Mouse (Mus musculus) neutrophil, adult 65 days (primary cell): ENCODE results near the gene Paf1. TPM values are rescaled to one million over a fixed set of nuclear protein-coding genes. Genes with fewer than 3 reads are reported as not detected.

Source experiments
- total RNA-seq: library from RNA; stranded (reverse); gene quantifications from 2 replicates; pipeline ENCODE4 v1.2.4, GENCODE M21; 2023

Paf1 gene
- total RNA-seq: 67.1 and 90.2 TPM in 2 replicates

GRCm38 (mm10) chr7:28392429-28393271, at the start of gene Paf1, which contains the start of gene Med29:
Gene Paf1, plus strand, starts transcription at chr7:28392951.
Gene Med29, minus strand, starts transcription at chr7:28392708.

GRCm38 (mm10) chr7:28350155-28350883, 42.4 kb upstream of the Paf1 start, which contains the start of gene Rps16:
Gene Rps16, plus strand, starts transcription at chr7:28350652.

DNA sequence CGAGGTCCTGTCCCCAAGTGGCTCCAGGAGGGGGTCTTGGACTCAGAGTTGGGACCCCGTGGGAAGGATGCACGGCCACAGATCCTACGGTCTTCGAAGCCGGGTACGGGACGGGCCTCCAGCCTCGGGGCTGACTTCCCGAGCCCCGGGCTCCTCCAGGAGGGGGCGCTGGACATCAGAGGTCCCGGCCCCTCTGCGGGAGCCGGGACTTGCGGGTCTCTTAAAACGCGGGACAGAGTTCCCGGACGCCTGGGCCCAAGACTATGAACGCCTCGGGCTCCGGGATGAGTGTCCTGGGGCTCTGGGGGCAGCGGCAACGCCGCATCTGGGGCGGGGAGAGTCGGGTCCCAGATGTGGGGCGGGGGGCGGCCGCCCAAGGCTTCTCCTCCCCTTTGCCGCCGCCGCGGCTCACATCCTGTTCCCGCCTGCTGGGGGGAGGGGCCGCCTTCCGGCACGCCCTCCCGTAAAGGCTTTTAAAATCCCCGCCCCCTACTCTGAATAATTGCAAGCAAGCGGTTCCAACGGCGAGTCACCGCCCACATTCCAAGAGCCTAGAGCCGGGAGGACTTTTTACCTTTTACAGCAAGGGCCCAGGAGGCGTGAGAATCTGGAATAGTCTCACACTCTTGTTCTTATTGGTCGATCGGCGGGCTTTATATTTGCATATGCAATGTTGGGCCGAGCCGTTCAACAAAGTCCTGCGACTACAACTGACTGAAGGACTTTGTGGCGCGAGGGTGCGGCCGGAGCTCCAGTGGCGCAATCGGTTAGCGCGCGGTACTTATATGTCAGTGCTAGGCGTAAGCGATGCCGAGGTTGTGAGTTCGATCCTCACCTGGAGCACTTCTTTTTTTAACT, 20.3 kb upstream of the Paf1 start, which contains the start of gene Plekhg2:
Gene Plekhg2 (minus strand): TSS at position 349 of the 858 bp plus-strand sequence.

DNA sequence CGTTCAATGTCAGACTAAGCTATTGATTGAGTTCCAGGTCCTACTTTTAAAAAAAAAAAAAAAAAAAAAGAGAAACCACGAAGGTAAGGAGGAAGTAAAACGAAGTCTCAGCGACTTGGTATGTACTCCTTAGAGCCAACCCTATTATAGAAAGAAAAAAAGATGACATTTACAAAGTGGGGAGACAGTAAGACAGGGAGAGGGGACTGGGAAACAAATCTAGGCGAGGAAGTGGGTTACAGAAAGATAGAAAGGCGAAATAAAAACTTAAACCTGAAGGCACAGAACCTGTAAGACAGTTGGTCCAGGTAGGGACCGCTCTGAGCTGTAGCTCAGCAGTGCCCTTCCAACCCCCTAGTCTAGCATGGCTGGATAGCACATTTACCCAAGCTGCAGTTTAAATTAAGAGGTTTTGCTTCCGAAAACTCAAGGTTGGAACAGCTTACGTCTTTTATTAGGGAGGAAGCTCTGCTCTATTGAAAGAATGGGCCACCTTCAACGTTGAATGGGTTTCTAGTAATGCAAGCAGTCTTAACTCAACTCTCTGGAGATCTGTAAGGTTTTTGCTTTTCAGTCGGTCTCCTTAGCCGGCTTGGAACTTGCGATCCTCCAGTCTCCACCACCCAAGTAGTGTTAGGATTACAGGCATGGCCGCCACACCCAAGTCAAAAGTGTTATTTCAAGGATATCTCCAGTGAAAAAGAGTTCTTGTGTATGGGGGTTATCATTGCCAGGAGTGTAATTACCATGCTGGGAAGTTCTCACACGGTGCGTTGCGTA, 12.3 kb upstream of the Paf1 start, which contains the start of gene Zfp36:
Gene Zfp36 (minus strand): TSS at position 17 of the 780 bp plus-strand sequence.

DNA sequence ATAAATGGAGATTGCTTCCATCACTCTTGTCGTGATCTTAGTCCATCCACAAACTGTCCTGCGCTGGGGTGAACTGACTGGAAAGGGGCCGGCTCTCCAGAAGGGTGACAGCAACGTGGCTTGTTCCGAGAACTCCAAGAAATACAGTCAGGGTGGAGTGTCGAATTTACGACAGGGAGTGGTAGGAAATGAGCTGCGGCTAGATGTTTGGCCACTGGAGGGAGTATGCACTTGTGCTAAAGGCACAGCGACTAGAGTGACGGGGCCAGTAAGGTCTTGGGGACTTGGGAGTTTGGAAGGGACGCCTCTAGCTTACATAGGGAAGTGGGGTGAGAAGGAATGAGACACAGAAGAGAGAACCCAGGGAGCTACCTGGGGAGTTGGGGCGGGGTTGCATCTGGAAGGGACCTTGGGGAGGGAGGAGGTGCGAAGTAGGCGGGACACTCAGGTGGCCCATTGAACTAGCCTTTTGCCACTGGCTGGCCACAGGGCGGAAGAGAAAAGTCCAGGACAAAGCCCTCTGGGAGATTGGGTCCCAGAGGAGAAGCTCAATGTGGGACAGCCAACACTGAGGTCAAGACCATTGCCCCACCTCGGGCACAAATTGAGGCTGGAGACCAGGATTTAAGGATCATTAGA, 44.3 kb downstream of the Paf1 start, which contains the start of gene Gmfg:
Gene Gmfg (plus strand): TSS at position 516 of the 639 bp plus-strand sequence.

Other genes starting within 250 kb of the Paf1 start
- gene Fbl, start 223.2 kb upstream of the Paf1 start, total RNA-seq: 39.0 and 39.8 TPM in 2 replicates
- 18.7 and 20.9 TPM in 2 replicates for gene Dyrk1b, start 213.5 kb upstream of the Paf1 start, total RNA-seq
- 1.2 and 1.6 TPM in 2 replicates for gene Eid2, start 125.1 kb upstream of the Paf1 start, total RNA-seq
- 5.0 and 6.9 TPM in 2 replicates for gene Eid2b, start 115.2 kb upstream of the Paf1 start, total RNA-seq
- not detected in 2 replicates for gene Selenov, start 101.8 kb upstream of the Paf1 start, total RNA-seq
- not detected in 2 replicates for gene Dll3, start 90.7 kb upstream of the Paf1 start, total RNA-seq
- gene Timm50, start 80.9 kb upstream of the Paf1 start, total RNA-seq: 30.5 and 34.3 TPM in 2 replicates
- 75.3 and 85.3 TPM in 2 replicates for gene Supt5, start 54.2 kb upstream of the Paf1 start, total RNA-seq
- gene Rps16, start 42.3 kb upstream of the Paf1 start, total RNA-seq: 615 and 788 TPM in 2 replicates
- 23.5 and 27.9 TPM in 2 replicates for gene Plekhg2, start 20.4 kb upstream of the Paf1 start, total RNA-seq
- gene Zfp36, start 12.7 kb upstream of the Paf1 start, total RNA-seq: 1,259 and 1,483 TPM in 2 replicates
- 7.6 and 8.2 TPM in 2 replicates for gene Med29, start 243 bp upstream of the Paf1 start, total RNA-seq
- 593 and 595 TPM in 2 replicates for gene Gmfg, start 44.5 kb downstream of the Paf1 start, total RNA-seq
- gene Lrfn1, start 59.0 kb downstream of the Paf1 start, total RNA-seq: 1.8 and 3.4 TPM in 2 replicates
- gene Ifnl2, start 117.5 kb downstream of the Paf1 start, total RNA-seq: not detected in 2 replicates
- not detected in 2 replicates for gene Ifnl3, start 129.9 kb downstream of the Paf1 start, total RNA-seq
- gene Sycn, start 147.9 kb downstream of the Paf1 start, total RNA-seq: not detected in 2 replicates
- gene Nccrp1, start 154.3 kb downstream of the Paf1 start, total RNA-seq: 0.60 and 0.68 TPM in 2 replicates
- 67.4 and 83.8 TPM in 2 replicates for gene Samd4b, start 205.2 kb downstream of the Paf1 start, total RNA-seq
- 7.0 and 7.5 TPM in 2 replicates for gene Pak4, start 205.2 kb downstream of the Paf1 start, total RNA-seq
- gene Acp7, start 238.4 kb downstream of the Paf1 start, total RNA-seq: not detected in 2 replicates